Comparison of ENCODE assay signal across 10 mouse cellular contexts in genomic region chr2:163595119-163595518, GRCm38 (mm10). TPM values are rescaled to one million over a fixed set of nuclear protein-coding genes. Genes with fewer than 3 reads are reported as not detected.
DNase-seq lines count a peak whose midpoint lies in the region; ATAC-seq and TF ChIP-seq lines count a peak whose summit lies in the region.
"Had no signal": no experiment of that assay in that cellular context is flagged by ENCODE, and none has a peak within 500 bp of the region (broad histone marks: within the 10 kb centered on the region; RNA-seq: fewer than 3 reads in every experiment).

No protein-coding gene starts in this region.

- no peak overlapping the region for H3K4me3 ChIP-seq in testis, adult 2 months (ENCODE audit: control insufficient read depth, low read depth, low read length)
- H3K4me3 ChIP-seq in liver, embryonic 16.5 days (ENCODE audit: low read depth, low read length) = no peak overlapping the region
- H3K4me3 ChIP-seq: forebrain, embryonic 12.5 days had no signal

- intact Hi-C loops in heart, postnatal 25 days (cut with DNase I) = no loop called here

- WGBS in liver, embryonic 16.5 days (ENCODE audit: insufficient replicate concordance) = 28% methylated on average over 2 of the region's 2 CpGs

- no peaks in the 10 kb centered on the region for H3K27me3 ChIP-seq in testis, adult 2 months (ENCODE audit: control insufficient read depth, insufficient read depth, low read length)
- no peaks in the 10 kb centered on the region for H3K27me3 ChIP-seq in liver, embryonic 16.5 days (ENCODE audit: control insufficient read depth, insufficient read depth, low read depth, low read length)

- H3K9ac ChIP-seq in liver, embryonic 16.5 days (ENCODE audit: low read depth, low read length) = no peak overlapping the region
- H3K9ac ChIP-seq: forebrain, embryonic 12.5 days had no signal

- no peak for ATAC-seq in liver, embryonic 16.5 days (ENCODE audit: low read depth)
- no peak for ATAC-seq in cerebellum, adult (ENCODE audit: insufficient number of reproducible peaks, low FRiP score, low TSS enrichment)

- H3K27ac ChIP-seq in testis, adult 2 months (ENCODE audit: control insufficient read depth, insufficient read depth, low read depth, low read length) = peak overlapping the region; percentile 82; the same call in 1 of the 2 replicates
- peak overlapping the region; percentile 29; the same call in 1 of the 2 replicates for H3K27ac ChIP-seq in liver, embryonic 16.5 days (ENCODE audit: low read length)
- H3K27ac ChIP-seq: forebrain, embryonic 12.5 days had no signal

- no peaks in the 10 kb centered on the region for H3K36me3 ChIP-seq in testis, adult 2 months (ENCODE audit: control insufficient read depth, insufficient read depth, low read length)
- H3K36me3 ChIP-seq in liver, embryonic 16.5 days (ENCODE audit: control insufficient read depth, insufficient read depth) = no peaks in the 10 kb centered on the region
- H3K36me3 ChIP-seq: forebrain, embryonic 12.5 days had no signal

- peaks cover 10% of the 10 kb centered on the region for H3K4me1 ChIP-seq in testis, adult 2 months (ENCODE audit: control insufficient read depth, insufficient read depth, low read length)
- H3K4me1 ChIP-seq in liver, embryonic 16.5 days (ENCODE audit: control insufficient read depth, low read depth, low read length) = peaks cover 48% of the 10 kb centered on the region
- H3K4me1 ChIP-seq: forebrain, embryonic 12.5 days had no signal

- TF ChIP-seq CTCF in testis, adult 2 months (IDR thresholded peaks at IDR 0.05; ENCODE audit: control insufficient read depth, insufficient read depth, insufficient replicate concordance, low read depth, low read length) = no peak

- H3K4me2 ChIP-seq in liver, embryonic 16.5 days (ENCODE audit: low read depth, low read length) = no peak overlapping the region
- H3K4me2 ChIP-seq: forebrain, embryonic 12.5 days had no signal

- no peak for DNase-seq in testis, postnatal 10 days (ENCODE audit: low spot score)
- DNase-seq in heart, postnatal 25 days (ENCODE audit: low spot score) = peak; percentile 19
- DNase-seq in cerebellum, adult 9-11 months = no peak
- no peak for DNase-seq in thymus, postnatal 10 days (ENCODE audit: low spot score in 2 of 2)
- DNase-seq: cerebellum, adult 11-12 months; right cerebral cortex, adult 18-20 months had no signal

- H3K9me3 ChIP-seq in liver, embryonic 16.5 days (replicated peaks; ENCODE audit: control insufficient read depth, low read length) = no peaks in the 10 kb centered on the region
- H3K9me3 ChIP-seq: forebrain, embryonic 12.5 days had no signal

- TF ChIP-seq POLR2A in testis, adult 2 months (IDR thresholded peaks at IDR 0.05; ENCODE audit: control insufficient read depth, low read depth, low read length) = no peak

RNA-seq across cellular contexts. Expression of gene Ttpal, which starts 7.0 kb away (rescaled TPM):
- 2.5 and 4.0 TPM in 2 replicates for polyA plus RNA-seq in testis, adult 2 months (2012; rRNA removed)
- total RNA-seq in heart, postnatal 25 days (2021) = 1 to 10 TPM; 7.9 to 9.7 TPM
- 9.2 and 10.6 TPM in 2 replicates for polyA plus RNA-seq in liver, embryonic 16.5 days (2015; fragmentation: Nextera tagmentation; extraction: Ambion mirVana)

RNA-seq across cellular contexts. Expression of gene Serinc3, which starts 49.8 kb away (rescaled TPM):
- polyA plus RNA-seq in testis, adult 2 months (2012; rRNA removed) = 208 and 270 TPM in 2 replicates
- 100 to 1,000 TPM; 291 to 357 TPM for total RNA-seq in heart, postnatal 25 days (2021)
- polyA plus RNA-seq in liver, embryonic 16.5 days (2015; fragmentation: Nextera tagmentation; extraction: Ambion mirVana) = 138 and 149 TPM in 2 replicates
